Mouse (Mus musculus) liver, embryonic 13.5 days (tissue): Measurements from ENCODE around the gene Drc7. TPM values are rescaled to one million over a fixed set of nuclear protein-coding genes. Genes with fewer than 3 reads are reported as not detected.
A peak's percentile ranks its signal among the peaks of the same experiment; 100 is the strongest.

Experiments
- ATAC-seq: fragments of 200-750 bp; cut with Nextera tagmentation; 2 replicates; pipeline ENCODE4 v1.8.0; 2017; ENCODE audit warnings: low read depth, mild to moderate bottlenecking, moderate number of reproducible peaks, moderate library complexity
- DNase-seq: peaks from one replicate; pipeline ENCODE4 v3.0.0; 2022
- H3K27ac ChIP-seq: fragments of 300-500 bp; sonication (generic); 2 replicates; pipeline ENCODE4 v1.5.1; 2015; ENCODE audit warnings: moderate library complexity, mild to moderate bottlenecking, inconsistent platforms
- H3K27me3 ChIP-seq: fragments of 300-500 bp; sonication (generic); 2 replicates; pipeline ENCODE4 v1.6.1; 2015; ENCODE audit warnings: mild to moderate bottlenecking, inconsistent platforms
- H3K36me3 ChIP-seq: fragments of 300-500 bp; sonication (generic); 2 replicates; pipeline ENCODE4 v1.6.1; 2015; ENCODE audit warnings: mild to moderate bottlenecking, inconsistent platforms
- H3K4me1 ChIP-seq: fragments of 300-500 bp; sonication (generic); replicated peaks from 2 replicates; pipeline ENCODE4 v1.6.1; 2015; ENCODE audit warnings: inconsistent platforms
- H3K4me2 ChIP-seq: fragments of 300-500 bp; sonication (generic); 2 replicates; pipeline ENCODE4 v1.6.1; 2015; ENCODE audit warnings: inconsistent platforms, mild to moderate bottlenecking, moderate library complexity
- H3K4me3 ChIP-seq: fragments of 300-500 bp; sonication (generic); replicated peaks from 2 replicates; pipeline ENCODE4 v1.5.1; 2015; ENCODE audit warnings: mild to moderate bottlenecking, inconsistent platforms
- H3K9ac ChIP-seq: fragments of 300-500 bp; sonication (generic); 2 replicates; pipeline ENCODE4 v1.6.1; 2015; ENCODE audit warnings: mild to moderate bottlenecking, inconsistent platforms
- H3K9me3 ChIP-seq: fragments of 300-500 bp; sonication (generic); replicated peaks from 2 replicates; pipeline ENCODE4 v1.6.1; 2016; ENCODE audit warnings: inconsistent platforms
- WGBS: fragments of 180-500 bp; shearing (Covaris S2); methylation state at CpG from one replicate; pipeline ENCODE4 v1.1.7; 2015; ENCODE audit not compliant: insufficient replicate concordance; 5-methylcytosine and 5-hydroxymethylcytosine counted together
- polyA plus RNA-seq: library from polyadenylated mRNA; unstranded; fragments of >200 nt; fragmentation: Nextera tagmentation; extraction: Ambion mirVana; gene quantifications from 2 replicates; pipeline ENCODE4 v1.2.1, GENCODE M21; 2015

The Drc7 gene
- polyA plus RNA-seq: 0.19 and 0.21 TPM in 2 replicates

DNA sequence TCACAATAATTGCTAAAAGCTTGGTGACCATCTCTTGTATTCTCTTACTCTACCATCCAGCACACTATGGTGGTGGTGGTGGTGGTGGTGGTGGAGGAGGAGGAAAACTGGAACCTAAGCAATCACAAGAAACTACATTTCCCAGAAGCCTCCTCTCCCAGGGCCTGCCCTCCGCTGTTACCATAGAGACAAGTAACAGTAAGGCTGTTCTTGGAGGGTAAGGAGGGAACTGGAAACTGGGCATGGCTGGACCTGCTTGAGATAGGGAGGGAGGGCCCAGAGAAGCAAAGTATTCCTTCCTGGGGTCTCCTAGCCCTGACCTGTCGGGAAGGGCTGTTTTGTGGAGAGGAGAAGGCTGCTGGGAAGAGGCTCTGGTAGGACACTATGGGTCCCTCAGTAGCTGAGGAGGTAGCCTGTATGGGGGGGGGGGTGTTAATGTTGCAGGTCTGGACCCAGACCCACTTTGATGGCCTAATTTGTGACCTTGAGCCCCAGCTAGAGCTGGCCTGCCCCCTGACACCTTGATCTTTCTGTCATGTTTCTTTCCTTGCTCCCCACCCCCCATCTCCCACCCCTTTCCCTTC is at the start of gene Drc7:
TSS of gene Drc7 (plus strand) at position 177 of the 584 bp plus-strand sequence.
- 30% methylated on average over 2 of the region's 2 CpGs for WGBS
- H3K9me3 ChIP-seq: no peaks in the 10 kb centered on the region
- peak; percentile 35; the same call in 1 of the 2 replicates for ATAC-seq
- H3K9ac ChIP-seq: no peak within 1 kb of the TSS
- peak within 1 kb of the TSS; percentile 16; the same call in 1 of the 2 replicates for H3K27ac ChIP-seq
- peak; percentile 21 for DNase-seq
- H3K4me2 ChIP-seq: no peak within 1 kb of the TSS; the same call in 1 of the 2 replicates
- no peaks in the 10 kb centered on the region for H3K36me3 ChIP-seq
- H3K27me3 ChIP-seq: no peaks in the 10 kb centered on the region
- H3K4me3 ChIP-seq: no peak within 1 kb of the TSS
- H3K4me1 ChIP-seq: peaks cover 52% of the 10 kb centered on the region

DNA sequence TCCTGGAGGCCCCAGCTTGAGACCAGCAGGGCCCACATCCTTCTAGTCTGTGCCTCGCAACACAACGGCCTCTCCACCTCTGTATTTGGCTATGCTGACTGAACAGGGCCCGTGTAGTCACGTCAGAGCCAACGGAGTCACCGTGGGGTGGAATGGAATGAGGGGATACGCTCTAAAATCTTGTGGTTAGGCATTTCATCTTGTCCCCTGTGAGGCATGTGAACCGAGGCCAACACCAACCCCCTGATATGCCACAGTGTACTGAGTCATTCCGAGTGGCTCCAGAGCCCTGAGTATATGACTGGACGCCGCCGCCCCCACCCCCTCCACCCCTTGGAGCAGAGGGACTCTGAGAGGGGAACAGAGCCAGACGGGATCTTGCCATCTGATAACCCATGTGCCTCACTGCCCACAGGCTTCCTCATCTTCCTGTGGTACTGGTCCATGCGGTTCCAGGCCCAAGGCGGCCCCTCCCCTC is 42.4 kb upstream of the Drc7 start:
- no peaks in the 10 kb centered on the region for H3K27me3 ChIP-seq
- peaks cover 23% of the 10 kb centered on the region for H3K4me1 ChIP-seq
- H3K9me3 ChIP-seq: no peaks in the 10 kb centered on the region
- H3K36me3 ChIP-seq: peaks cover 85% of the 10 kb centered on the region
- no peak overlapping the region for H3K4me2 ChIP-seq
- no peak overlapping the region for H3K9ac ChIP-seq
- ATAC-seq (no peak), DNase-seq (no peak)
- H3K27ac ChIP-seq: no peak overlapping the region
- WGBS: 57% methylated on average over 15 of the region's 15 CpGs
- H3K4me3 ChIP-seq: no peak overlapping the region

DNA sequence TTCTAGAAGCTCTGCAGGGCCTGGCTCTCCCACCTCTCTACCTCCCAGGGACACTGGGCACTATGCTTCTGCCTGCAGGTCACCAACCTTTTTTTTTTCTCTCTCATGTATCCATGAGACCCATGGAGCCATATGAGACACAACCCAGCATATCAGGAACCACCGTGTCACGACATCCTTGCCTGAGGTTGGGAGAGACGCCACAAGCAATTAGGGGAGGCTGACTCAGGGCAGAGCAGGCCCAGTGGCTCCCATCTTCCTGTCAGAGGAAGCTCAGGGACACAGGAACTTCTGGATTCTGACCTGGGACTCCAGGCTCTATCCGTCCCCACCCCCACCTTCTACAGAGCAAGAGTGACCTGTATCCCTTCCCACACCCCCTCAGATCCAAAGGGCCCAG is 39.0 kb upstream of the Drc7 start:
- H3K9ac ChIP-seq: no peak overlapping the region
- no peak for DNase-seq
- H3K27me3 ChIP-seq: no peaks in the 10 kb centered on the region
- no peak for ATAC-seq
- peaks cover 32% of the 10 kb centered on the region for H3K4me1 ChIP-seq
- no peak overlapping the region for H3K4me3 ChIP-seq
- no peak overlapping the region; the same call in 1 of the 2 replicates for H3K27ac ChIP-seq
- H3K36me3 ChIP-seq: peaks cover 51% of the 10 kb centered on the region
- 50% methylated on average over 4 of the region's 4 CpGs for WGBS
- no peaks in the 10 kb centered on the region for H3K9me3 ChIP-seq
- H3K4me2 ChIP-seq: no peak overlapping the region

DNA sequence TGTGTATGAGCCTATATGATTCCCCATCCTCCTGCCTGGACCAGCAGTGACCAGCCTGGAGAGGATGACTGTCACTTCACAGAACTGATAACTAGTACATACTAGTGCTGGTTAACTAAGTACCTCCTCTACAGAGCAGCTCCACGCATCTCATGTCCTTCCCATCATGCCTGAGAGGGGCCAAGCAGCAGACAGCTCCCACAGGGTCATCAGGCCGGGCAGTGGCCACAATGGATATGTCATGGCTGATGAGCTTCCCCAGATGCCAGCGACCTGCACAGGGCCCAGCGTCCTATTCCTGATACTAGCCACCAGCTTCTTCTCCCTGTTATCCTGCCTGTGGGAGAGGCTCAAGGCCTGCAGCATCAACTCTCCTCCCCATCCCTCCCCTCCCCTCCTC is 38.2 kb upstream of the Drc7 start:
- H3K4me1 ChIP-seq: peaks cover 31% of the 10 kb centered on the region
- no peak overlapping the region for H3K27ac ChIP-seq
- no peak overlapping the region for H3K9ac ChIP-seq
- DNase-seq (no peak), ATAC-seq (no peak)
- H3K36me3 ChIP-seq: peaks cover 43% of the 10 kb centered on the region
- H3K4me2 ChIP-seq: no peak overlapping the region
- no peaks in the 10 kb centered on the region for H3K27me3 ChIP-seq
- no peaks in the 10 kb centered on the region for H3K9me3 ChIP-seq
- 41% methylated on average over 4 of the region's 4 CpGs for WGBS
- no peak overlapping the region for H3K4me3 ChIP-seq

DNA sequence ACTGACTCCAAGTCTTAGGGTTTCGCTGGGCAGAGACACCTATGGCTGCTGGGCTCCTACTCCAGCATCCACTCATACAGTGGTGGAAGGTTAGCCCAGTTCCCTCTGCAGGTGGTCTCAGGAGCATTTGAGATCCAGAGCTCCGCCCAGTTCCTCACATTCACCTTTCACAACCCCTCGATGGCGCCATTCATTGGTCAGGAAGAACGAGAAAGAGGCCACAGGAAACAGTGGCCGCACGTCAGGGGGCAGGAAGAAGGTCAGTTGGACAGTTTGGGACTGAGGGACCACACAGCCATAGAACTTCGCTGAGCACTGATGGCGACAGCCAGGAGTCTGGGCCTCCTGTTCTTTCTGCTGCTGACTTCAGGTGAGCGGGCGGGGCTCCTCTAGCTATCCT is 37.5 kb upstream of the Drc7 start, which contains the start of gene Adgrg3:
TSS of gene Adgrg3 (plus strand) at position 242 of the 400 bp plus-strand sequence.
- no peak for DNase-seq
- H3K4me3 ChIP-seq: peak within 1 kb of the TSS; percentile 9; the same call in 1 of the 2 replicates
- no peak within 1 kb of the TSS for H3K27ac ChIP-seq

DNA sequence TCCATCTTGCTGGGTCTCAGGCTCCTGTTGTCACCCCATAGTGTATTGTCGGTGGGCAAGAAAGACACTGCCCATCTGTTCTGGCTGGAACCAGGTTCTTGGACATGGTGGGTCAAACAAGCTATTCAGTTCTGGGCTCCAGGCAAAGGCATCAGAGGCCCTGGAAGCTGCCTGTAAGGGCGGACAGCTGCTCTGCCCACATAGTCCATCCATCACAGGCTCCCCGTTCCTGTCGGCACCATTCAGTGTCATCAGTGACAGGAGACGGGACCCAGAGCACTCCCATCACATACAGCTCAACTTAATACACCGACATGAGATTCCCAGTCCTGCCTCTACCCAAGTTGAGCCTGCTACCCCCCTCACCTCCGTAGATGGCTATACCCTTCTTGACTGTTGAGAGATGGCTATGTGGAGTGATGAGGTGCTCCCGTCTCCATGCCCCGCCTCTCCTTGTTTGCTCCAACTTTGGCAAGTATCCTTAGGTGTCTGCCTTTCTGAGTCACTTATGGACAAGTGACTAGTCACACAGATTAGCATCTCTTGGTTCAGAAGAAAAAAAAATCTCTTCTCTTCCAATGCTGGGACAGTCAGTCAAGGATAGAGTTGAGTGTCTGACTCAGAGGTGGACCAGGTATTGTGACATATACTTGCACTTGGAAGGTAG is 36.8 kb upstream of the Drc7 start:
- Histone ChIP-seq H3K27ac (no peak overlapping the region), H3K36me3 (peaks cover 29% of the 10 kb centered on the region), H3K9ac (no peak overlapping the region), H3K4me3 (peak overlapping the region; percentile 9; the same call in 1 of the 2 replicates), H3K4me2 (no peak overlapping the region), H3K27me3 (no peaks in the 10 kb centered on the region), H3K4me1 (peaks cover 29% of the 10 kb centered on the region), H3K9me3 (no peaks in the 10 kb centered on the region)
- no peak for ATAC-seq
- WGBS: 66% methylated on average over 9 of the region's 9 CpGs
- no peak for DNase-seq

More for the DNA sequence above, 37.5 kb upstream of the Drc7 start, which contains the start of gene Adgrg3:
- Histone ChIP-seq H3K4me1 (peaks cover 28% of the 10 kb centered on the region), H3K9ac (no peak within 1 kb of the TSS), H3K27me3 (no peaks in the 10 kb centered on the region), H3K36me3 (peaks cover 35% of the 10 kb centered on the region), H3K4me2 (no peak within 1 kb of the TSS), H3K9me3 (no peaks in the 10 kb centered on the region)
- no peak for ATAC-seq
- WGBS: 34% methylated on average over 11 of the region's 11 CpGs

DNA sequence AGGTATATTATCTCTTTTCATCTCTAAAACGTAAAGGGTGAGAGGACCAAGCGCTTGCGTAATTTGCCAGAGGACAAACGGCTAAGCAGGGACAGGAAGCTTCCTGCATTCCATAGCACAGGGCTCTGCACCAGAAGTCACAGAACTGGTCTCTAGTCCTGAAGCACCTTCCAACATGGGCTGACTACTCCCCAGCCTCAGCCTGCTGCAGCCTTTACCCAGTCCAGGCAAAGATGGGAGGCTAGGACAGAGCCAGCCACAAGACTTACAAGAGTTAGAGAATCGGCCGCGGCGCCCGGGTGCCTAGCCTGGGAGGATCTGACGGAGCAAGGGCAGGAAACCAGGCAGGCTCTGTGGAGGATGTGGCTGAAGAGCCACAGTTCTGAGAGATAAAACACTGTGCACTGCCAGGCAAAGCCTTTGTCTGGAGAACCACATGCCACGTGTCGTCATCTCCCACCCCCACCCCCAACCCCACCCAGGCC is 34.6 kb upstream of the Drc7 start:
- H3K4me2 ChIP-seq: peak overlapping the region; percentile 36
- H3K36me3 ChIP-seq: peaks cover 6% of the 10 kb centered on the region; the same call in 1 of the 2 replicates
- H3K4me3 ChIP-seq: 0 out of 2 replicates have a peak overlapping the region, but pooled peaks have one; percentile 9
- H3K27me3 ChIP-seq: no peaks in the 10 kb centered on the region
- WGBS: 7% methylated on average over 12 of the region's 12 CpGs
- H3K4me1 ChIP-seq: peaks cover 29% of the 10 kb centered on the region
- peak; percentile 64 for ATAC-seq
- no peak overlapping the region for H3K9ac ChIP-seq
- H3K27ac ChIP-seq: peak overlapping the region; percentile 75
- no peak for DNase-seq
- no peaks in the 10 kb centered on the region for H3K9me3 ChIP-seq

DNA sequence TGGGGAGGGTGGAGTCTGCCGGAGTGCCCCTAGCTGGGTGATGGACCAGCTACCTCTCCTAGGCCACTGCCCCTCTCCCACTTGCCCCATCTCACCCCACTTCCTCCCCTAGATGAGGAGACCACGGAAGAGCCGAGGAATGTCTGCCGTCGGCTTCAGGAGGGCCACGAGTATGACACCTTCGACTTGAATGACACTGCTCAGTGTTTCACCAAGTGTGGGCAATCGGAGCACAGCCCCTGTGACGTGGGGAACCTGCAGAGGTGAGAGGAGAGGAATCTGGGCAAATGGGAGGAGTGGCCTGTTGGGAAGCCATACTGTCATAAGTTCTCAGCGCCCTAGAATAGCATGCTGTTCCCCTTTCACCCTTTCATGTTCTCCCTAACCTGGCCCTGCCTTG is 34.1 kb upstream of the Drc7 start:
- Histone ChIP-seq H3K27ac (peak overlapping the region; percentile 75; the same call in 1 of the 2 replicates), H3K4me3 (0 out of 2 replicates have a peak overlapping the region, but pooled peaks have one; percentile 9), H3K36me3 (peaks cover 1% of the 10 kb centered on the region; the same call in 1 of the 2 replicates), H3K27me3 (no peaks in the 10 kb centered on the region), H3K9ac (no peak overlapping the region), H3K4me2 (peak overlapping the region; percentile 36), H3K4me1 (peaks cover 26% of the 10 kb centered on the region), H3K9me3 (no peaks in the 10 kb centered on the region; the same call in 1 of the 2 replicates)
- no peak for ATAC-seq
- no peak for DNase-seq
- 19% methylated on average over 10 of the region's 10 CpGs for WGBS

DNA sequence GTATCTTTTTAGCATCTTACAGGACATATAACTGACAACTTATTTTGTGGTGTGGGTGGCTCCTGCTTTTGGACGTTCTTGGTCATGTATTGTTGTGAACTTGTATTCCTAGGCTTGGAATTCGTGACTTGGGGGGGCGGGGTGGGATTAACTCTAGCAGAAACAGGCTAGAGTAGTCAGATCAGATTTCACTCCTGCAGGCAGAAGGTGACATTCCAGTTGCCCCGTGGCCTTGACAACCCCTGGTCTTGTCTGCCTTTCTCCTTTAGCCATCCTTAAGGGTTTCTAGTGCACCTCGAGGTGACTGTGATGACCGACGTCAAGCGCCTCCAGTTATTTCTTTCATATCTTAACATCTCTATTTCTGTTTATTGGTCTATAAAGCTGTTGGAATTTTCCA is 31.7 kb upstream of the Drc7 start:
- Histone ChIP-seq H3K36me3 (no peaks in the 10 kb centered on the region), H3K4me3 (no peak overlapping the region), H3K9ac (no peak overlapping the region), H3K4me2 (no peak overlapping the region), H3K27ac (no peak overlapping the region), H3K27me3 (no peaks in the 10 kb centered on the region), H3K9me3 (no peaks in the 10 kb centered on the region; the same call in 1 of the 2 replicates), H3K4me1 (peaks cover 13% of the 10 kb centered on the region)
- ATAC-seq (no peak), DNase-seq (no peak)
- WGBS: 41% methylated on average over 8 of the region's 8 CpGs

DNA sequence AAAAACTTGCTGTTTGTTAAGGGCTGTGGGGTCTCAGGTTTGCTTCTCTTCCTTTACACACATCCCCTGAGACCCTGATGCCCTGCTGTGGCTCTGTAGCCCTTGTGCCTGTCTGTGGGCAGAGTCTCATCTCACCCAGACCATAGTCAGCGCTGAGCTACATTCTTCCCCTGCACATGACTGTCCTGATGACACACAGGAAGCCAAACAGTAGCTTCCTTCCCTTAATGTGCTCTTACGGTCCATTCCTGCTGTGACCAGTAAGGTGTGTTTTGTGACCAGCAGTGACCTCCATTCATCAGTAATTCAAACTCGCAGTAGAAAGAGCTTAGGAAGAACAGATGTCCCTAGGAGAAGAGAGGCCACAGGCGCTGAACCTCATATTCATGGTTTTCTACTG is 30.5 kb upstream of the Drc7 start:
- Histone ChIP-seq H3K9ac (no peak overlapping the region), H3K27ac (no peak overlapping the region), H3K4me3 (no peak overlapping the region), H3K4me1 (peaks cover 13% of the 10 kb centered on the region), H3K4me2 (no peak overlapping the region), H3K36me3 (no peaks in the 10 kb centered on the region), H3K9me3 (no peaks in the 10 kb centered on the region; the same call in 1 of the 2 replicates), H3K27me3 (no peaks in the 10 kb centered on the region)
- ATAC-seq (no peak), DNase-seq (no peak)
- WGBS: 57% methylated on average over 4 of the region's 4 CpGs

DNA sequence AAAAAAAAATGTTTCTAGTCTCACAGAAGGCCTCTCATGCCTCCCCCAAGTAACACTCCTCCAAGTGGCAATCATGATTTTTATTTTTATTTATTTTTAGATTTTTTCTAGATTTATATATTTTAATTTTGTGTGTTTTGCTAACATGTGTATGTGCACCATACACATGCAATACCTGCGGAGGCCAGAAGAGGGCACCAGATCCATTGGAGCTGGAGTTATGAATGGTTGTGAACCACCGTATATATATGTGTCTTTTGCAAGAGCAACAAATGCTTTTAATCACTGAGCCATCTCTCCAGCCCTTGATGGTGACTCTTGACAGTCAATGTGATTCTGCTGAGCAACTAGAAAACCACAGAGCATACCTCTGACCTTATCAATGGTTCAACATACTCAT is 29.5 kb upstream of the Drc7 start:
- WGBS: 65% methylated on average over 2 of the region's 2 CpGs
- peak; percentile 28 for DNase-seq
- no peak for ATAC-seq

More for the DNA sequence above, 29.5 kb upstream of the Drc7 start:
- Histone ChIP-seq H3K9ac (no peak overlapping the region), H3K27me3 (no peaks in the 10 kb centered on the region), H3K9me3 (no peaks in the 10 kb centered on the region; the same call in 1 of the 2 replicates), H3K36me3 (no peaks in the 10 kb centered on the region), H3K4me1 (peaks cover 11% of the 10 kb centered on the region), H3K4me2 (no peak overlapping the region), H3K4me3 (no peak overlapping the region), H3K27ac (no peak overlapping the region)
